Mouse (Mus musculus) yolk sac, embryonic 10.5 days (tissue): ENCODE results near the gene Tmco5.
A peak's percentile ranks its signal among the peaks of the same experiment; 100 is the strongest.

Experiments used
- DNase-seq: peaks from one replicate; pipeline ENCODE4 v3.0.0-alpha.2; 2017; ENCODE audit warnings: low spot score

Gene Tmco5

DNA sequence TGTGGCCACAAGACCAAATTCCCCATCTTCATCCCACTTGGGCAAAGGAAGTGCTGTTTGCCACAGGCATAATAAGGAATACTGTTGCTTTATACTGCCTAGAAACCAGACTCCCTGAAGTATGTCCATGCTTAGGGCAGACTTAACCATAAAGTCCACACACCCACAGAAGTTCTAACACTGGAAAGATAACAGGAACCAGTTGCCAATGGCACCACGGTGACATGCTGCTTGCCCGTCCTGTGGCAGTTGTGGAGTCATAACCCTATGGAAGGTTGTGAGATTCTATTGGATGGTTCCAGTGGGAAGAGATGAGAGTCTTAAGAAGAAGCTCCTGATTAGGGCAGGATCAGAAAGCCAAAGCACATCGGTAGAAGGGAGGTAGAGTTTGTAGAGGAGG lies at the start of gene Tmco5:
Gene Tmco5 (plus strand): TSS at position 301 of the 400 bp plus-strand sequence.
- no peak for DNase-seq

GRCm38 (mm10) chr2:116831863-116832262 lies 46.6 kb upstream of the Tmco5 start:
- no peak for DNase-seq

DNA sequence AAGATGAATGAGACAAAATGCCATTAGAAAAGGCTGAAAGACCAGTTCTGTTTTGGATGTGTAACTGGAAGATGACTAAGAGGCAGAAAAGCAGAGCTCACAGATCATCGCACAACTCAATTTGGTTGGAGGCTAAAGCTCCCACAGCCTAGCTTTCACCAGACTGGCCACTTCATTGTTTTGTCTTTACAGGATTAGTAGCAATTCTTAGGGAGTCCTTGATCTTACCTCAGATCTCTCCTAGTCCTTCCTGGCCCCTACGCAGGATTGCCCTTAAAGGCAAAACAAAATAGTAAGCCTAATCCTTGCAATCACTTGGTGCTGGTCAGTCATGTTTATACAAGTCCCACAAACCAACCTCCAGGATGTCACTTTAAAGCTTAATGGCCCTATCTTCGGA lies 40.7 kb upstream of the Tmco5 start:
- DNase-seq, result no peak

GRCm38 (mm10) chr2:116838538-116839197 lies 39.8 kb upstream of the Tmco5 start:
- peak; percentile 15 for DNase-seq

GRCm38 (mm10) chr2:116849980-116850636 lies 28.4 kb upstream of the Tmco5 start:
- DNase-seq, result no peak

GRCm38 (mm10) chr2:116851356-116851755 lies 27.1 kb upstream of the Tmco5 start:
- DNase-seq, result no peak

GRCm38 (mm10) chr2:116852249-116852648 lies 26.2 kb upstream of the Tmco5 start:
- no peak for DNase-seq

- no peak for DNase-seq
These were observed 19.8 kb upstream of the Tmco5 start for GRCm38 (mm10) chr2:116858703-116859102.

DNA sequence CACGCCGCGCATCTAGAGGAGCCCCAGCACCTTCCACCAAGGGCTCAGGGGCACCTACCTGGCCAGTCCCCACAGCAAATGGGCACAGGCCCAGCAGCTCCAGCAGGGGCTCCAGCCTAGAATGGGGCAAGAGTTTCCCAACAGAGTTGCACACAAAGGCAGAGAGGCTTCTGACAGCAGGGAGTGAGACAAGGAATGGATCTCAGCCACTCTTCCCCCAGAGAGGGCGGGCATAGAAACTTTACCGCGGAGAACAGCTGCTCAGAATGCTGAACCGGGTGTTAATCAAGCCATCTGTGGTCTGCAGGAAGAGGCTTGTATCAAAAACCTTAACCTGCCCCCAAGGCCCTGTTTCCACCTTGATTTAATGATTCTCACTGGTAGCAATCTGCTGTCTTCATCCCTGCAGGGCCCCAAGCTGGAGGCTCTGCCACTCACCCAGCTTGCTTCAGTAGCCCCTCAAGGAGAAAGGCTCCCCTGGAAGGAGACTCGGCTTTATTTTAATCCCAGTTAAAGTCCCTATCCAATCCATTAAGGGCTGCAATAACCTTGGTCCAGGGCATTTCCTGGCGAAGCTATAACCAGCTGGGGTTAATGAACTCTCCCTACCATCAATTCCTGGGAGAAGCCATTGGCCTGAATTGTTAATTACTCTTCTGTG lies 1.4 kb upstream of the Tmco5 start:
- DNase-seq, result no peak

DNA sequence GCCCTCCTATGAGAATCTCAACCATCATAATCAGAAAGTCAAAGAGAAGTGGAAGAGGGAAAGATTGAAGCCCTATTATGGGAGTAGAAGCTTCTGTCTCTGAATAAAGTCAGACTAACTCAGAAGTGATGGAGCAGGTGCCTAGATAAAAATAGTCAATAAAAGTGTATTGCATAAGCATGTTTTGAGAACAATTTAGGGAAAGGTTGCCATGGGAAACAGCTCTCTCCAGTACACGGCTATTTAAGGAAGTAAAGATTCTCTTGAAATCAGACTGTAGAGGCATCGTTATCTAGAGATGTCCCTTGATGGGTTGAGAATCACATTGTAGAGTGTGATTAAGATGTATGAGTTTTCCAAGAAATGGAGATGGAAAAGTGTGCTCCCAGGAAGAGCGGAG lies 1.2 kb downstream of the Tmco5 start:
- DNase-seq, result no peak

- no peak for DNase-seq
These were observed 15.0 kb downstream of the Tmco5 start for GRCm38 (mm10) chr2:116893316-116893987.

DNA sequence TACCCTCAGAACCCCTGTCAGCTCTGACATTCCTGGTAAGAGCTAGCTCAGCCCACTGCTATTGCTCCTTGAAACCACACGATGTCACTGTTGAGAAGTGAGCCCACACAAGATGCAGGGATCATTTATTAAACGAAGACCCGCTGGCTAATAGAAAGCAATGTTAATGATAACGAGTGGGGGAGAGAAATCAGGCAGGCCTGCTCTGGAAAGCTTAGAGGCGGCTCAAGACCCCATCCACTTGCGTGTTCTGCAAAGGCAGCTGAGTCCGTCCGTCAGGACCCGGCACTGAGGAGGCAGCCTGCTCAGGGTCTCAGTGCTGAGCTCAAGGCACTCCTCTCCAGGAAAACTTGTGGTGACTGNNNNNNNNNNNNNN lies 15.5 kb downstream of the Tmco5 start:
- DNase-seq, result peak; percentile 53

DNA sequence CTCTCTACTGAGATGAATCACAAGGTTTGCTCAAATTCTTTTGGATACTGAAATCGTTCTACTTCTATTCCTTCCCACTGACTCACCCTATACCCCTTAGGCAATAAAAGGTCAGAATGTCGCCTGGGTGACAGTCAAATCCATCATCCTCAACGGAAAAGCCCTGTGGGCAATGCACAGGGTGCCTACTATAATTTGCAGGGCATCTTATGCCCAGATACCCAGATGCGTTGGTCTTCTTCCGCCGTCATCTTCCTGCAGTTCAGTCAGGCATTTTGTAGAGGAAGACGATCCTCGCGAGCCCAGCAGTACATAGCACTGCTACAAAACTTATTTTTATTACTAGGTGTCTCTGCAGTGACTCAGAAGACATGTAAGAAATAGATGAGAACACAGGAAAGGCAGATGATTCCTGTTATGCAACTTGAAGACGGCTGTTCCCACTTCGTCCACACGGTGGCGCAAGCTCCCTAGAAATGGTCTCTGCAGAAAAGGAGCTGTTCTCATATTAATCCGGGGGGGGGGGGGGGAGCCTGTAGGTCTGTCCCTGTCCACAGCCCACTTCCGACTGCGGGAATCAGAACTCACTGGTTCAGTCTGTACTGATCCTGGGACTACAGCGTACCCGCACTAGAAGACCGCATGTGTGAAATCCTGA lies 21.3 kb downstream of the Tmco5 start:
- peak; percentile 63 for DNase-seq

- DNase-seq, result no peak
These were observed 21.9 kb downstream of the Tmco5 start for GRCm38 (mm10) chr2:116900273-116900843.

- DNase-seq, result no peak
These were observed 29.8 kb downstream of the Tmco5 start for GRCm38 (mm10) chr2:116908268-116908667.

GRCm38 (mm10) chr2:116912334-116913070 lies 34.0 kb downstream of the Tmco5 start:
- no peak for DNase-seq

DNA sequence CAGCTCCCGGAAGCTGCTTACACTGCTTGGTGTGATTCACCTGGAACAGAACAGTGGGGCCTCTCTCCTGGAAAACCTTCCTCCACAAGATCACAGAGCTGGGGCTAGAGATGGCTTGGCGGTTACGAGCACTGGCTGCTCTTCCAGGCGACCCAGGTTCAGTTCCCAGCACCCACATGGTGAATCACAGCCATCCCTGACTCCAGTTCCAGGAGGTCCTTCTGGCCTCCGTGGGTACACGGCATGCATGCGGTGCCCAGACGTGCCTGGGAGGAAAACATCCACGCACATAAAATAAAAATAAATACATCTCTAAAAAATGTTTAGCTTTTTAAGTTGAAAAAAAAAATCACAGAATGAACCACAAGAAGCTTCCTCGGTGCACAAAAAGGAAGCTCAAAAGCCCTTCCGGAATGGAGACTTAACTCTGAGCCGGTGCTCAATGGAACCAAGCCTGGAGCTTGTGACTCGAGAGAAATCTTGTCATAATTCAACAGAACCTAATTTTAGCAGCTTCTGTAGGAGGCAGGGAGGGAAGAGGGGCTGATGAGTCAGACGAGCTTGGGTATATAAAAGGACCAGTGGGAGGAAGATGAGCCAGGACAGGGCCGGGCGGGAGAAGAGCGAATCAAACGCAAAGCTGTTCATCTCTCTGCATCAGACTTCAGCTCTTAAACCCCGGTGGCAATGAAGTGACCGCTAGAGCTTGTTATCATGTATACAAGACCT lies 35.4 kb downstream of the Tmco5 start:
- no peak for DNase-seq

DNA sequence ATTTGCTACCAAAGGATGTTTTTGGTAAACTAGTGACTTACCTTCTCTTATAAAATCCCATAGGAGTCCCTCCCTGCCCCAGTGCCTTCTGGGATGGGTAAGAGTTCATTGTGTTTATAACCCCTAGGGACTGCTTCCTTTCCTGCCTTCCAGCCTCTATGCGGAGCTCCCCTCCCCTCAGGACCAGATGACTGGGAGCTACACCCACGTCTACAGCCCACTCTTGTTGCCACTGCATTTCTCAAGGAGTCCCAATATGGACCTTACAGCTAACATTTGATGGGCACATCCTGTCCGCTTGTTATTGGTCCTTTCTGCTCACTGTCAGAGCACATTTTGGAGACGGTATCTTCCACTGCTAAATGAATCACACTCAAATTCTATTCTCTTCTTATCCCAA lies 36.1 kb downstream of the Tmco5 start:
- DNase-seq, result no peak

GRCm38 (mm10) chr2:116918598-116918997 lies 40.1 kb downstream of the Tmco5 start:
- no peak for DNase-seq
